ENCODE assay signal across 8 mouse cellular contexts in genomic region chr3:139615791-139616190, GRCm38 (mm10).
"Had no signal": no experiment of that assay in that cellular context is flagged by ENCODE, and none has a peak within 500 bp of the region (broad histone marks: within the 10 kb centered on the region; RNA-seq: fewer than 3 reads in every experiment).

No protein-coding gene starts in this region.

- DNase-seq: kidney, adult 2 months; kidney, postnatal 25 days; liver; lung, adult 18-20 months; lung, postnatal 14 days; lung, postnatal 4 days; midbrain, embryonic 14.5 days; thymus, postnatal 36 days had no signal
